Mouse (Mus musculus): ENCODE data around the gene Snapin.

Snapin gene

GRCm38 (mm10) chr3:90490696-90491256, at the start of gene Snapin:
Snapin (minus strand) TSS chr3:90491033.
- in situ Hi-C loops (cut with MboI; ENCODE audit: unreplicated experiment in 2 of 2) = loop anchor here (5.0 kb wide), 2 partner anchors 97 to 122 kb away; partner anchors contain the start of gene S100a6 (in 2 of the 2)

- in situ Hi-C loops (cut with MboI; ENCODE audit: unreplicated experiment in 2 of 2) = no loop called here
These were observed 47.1 kb upstream of the Snapin start for GRCm38 (mm10) chr3:90537905-90538296.

GRCm38 (mm10) chr3:90537141-90537904, 46.5 kb upstream of the Snapin start, which contains the start of gene S100a16:
S100a16 (plus strand) TSS chr3:90537254.
- in situ Hi-C loops (cut with MboI; ENCODE audit: unreplicated experiment in 2 of 2) = no loop called here

GRCm38 (mm10) chr3:90535446-90535845, 44.6 kb upstream of the Snapin start:
- in situ Hi-C loops (cut with MboI; ENCODE audit: unreplicated experiment in 2 of 2) = no loop called here

GRCm38 (mm10) chr3:90531713-90532112, 40.9 kb upstream of the Snapin start:
- in situ Hi-C loops (cut with MboI; ENCODE audit: unreplicated experiment in 2 of 2) = no loop called here

- in situ Hi-C loops (cut with MboI; ENCODE audit: unreplicated experiment in 2 of 2) = no loop called here
These were observed 36.5 kb upstream of the Snapin start for GRCm38 (mm10) chr3:90527291-90527873.

GRCm38 (mm10) chr3:90526580-90526979, 35.7 kb upstream of the Snapin start, which contains the start of gene S100a14:
S100a14 (plus strand) TSS chr3:90526856.
- in situ Hi-C loops (cut with MboI; ENCODE audit: unreplicated experiment in 2 of 2) = no loop called here

GRCm38 (mm10) chr3:90526076-90526475, 35.2 kb upstream of the Snapin start:
- in situ Hi-C loops (cut with MboI; ENCODE audit: unreplicated experiment in 2 of 2) = no loop called here

GRCm38 (mm10) chr3:90525421-90525820, 34.6 kb upstream of the Snapin start:
- in situ Hi-C loops (cut with MboI; ENCODE audit: unreplicated experiment in 2 of 2) = no loop called here

- in situ Hi-C loops (cut with MboI; ENCODE audit: unreplicated experiment in 2 of 2) = no loop called here
These were observed 26.9 kb upstream of the Snapin start for GRCm38 (mm10) chr3:90517711-90518110.

GRCm38 (mm10) chr3:90515789-90516188, 25.0 kb upstream of the Snapin start:
- in situ Hi-C loops (cut with MboI; ENCODE audit: unreplicated experiment in 2 of 2) = no loop called here

- in situ Hi-C loops (cut with MboI; ENCODE audit: unreplicated experiment in 2 of 2) = no loop called here
These were observed 24.4 kb upstream of the Snapin start for GRCm38 (mm10) chr3:90515242-90515641.

GRCm38 (mm10) chr3:90514691-90515090, 23.9 kb upstream of the Snapin start:
- in situ Hi-C loops (cut with MboI; ENCODE audit: unreplicated experiment in 2 of 2) = no loop called here

GRCm38 (mm10) chr3:90513796-90514590, 23.2 kb upstream of the Snapin start, which contains the start of the genes S100a1 and S100a13:
S100a1 (minus strand) TSS chr3:90514392.
S100a13 (plus strand) TSS chr3:90514435.
- in situ Hi-C loops (cut with MboI; ENCODE audit: unreplicated experiment in 2 of 2) = no loop called here

GRCm38 (mm10) chr3:90512948-90513642, 22.3 kb upstream of the Snapin start:
- in situ Hi-C loops (cut with MboI; ENCODE audit: unreplicated experiment in 2 of 2) = no loop called here

- in situ Hi-C loops (cut with MboI; ENCODE audit: unreplicated experiment in 2 of 2) = no loop called here
These were observed 21.4 kb upstream of the Snapin start for GRCm38 (mm10) chr3:90512276-90512675.

- in situ Hi-C loops (cut with MboI; ENCODE audit: unreplicated experiment in 2 of 2) = no loop called here
These were observed 18.9 kb upstream of the Snapin start for GRCm38 (mm10) chr3:90509747-90510123.

- in situ Hi-C loops (cut with MboI; ENCODE audit: unreplicated experiment in 2 of 2) = no loop called here
These were observed 18.3 kb upstream of the Snapin start, which contains the start of gene Chtop for GRCm38 (mm10) chr3:90508950-90509746. Chtop (minus strand) TSS chr3:90509498.

GRCm38 (mm10) chr3:90508287-90508949, 17.6 kb upstream of the Snapin start:
- in situ Hi-C loops (cut with MboI; ENCODE audit: unreplicated experiment in 2 of 2) = no loop called here

All from v-Abl transformed pro-B cells (cell line).